Mouse (Mus musculus) testis, postnatal 14 days (tissue): ENCODE data around the gene Gpr135.
"Not testable (repeated sequence)": the region's sequence is repeated elsewhere in the genome, so short reads cannot be mapped to it uniquely, and the experiment has no call there.

ENCODE experiments used
- DNase-seq: peaks from one replicate; pipeline ENCODE4 v3.0.0; 2021; ENCODE audit warnings: low spot score

Gpr135 gene

DNA sequence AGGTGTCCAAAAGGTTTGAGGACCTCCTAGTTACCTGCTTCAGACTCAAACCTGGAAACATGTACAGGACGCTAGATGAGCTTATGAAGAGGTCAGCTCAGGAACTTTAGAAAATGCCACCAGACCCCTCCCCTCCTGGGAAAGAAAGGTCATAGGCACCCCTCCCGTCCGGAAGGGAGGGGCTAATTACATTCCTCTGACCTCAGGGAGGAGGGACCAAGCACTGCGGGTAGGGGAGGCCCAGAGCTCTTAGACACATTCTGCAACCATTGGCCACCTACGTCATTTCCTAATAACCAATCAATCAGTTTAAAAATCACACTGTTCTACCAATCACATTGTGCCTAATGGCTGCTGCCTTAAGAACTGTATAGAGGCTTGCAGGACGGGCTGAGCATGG is 18.4 kb downstream of the Gpr135 start:
- no peak for DNase-seq

DNA sequence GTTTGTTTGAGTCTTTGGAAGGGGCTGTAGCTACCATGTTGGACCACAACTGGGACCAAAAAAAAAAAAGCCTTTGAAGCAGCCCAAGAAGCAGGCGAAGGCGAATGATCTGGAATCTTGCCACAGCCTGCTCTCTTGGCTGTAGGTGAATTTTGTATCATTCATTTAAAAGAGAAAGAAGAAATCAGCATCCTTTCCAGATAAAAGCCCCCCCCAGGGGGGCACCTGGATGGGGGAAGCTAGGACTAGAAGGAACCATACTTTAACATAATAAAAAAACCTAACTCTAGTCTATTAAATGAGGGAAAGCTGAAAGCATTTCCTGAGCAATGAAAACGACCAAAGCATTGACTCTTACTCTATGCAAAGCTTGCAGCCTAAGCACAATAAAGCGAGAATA is 20.1 kb downstream of the Gpr135 start:
- DNase-seq: no peak

DNA sequence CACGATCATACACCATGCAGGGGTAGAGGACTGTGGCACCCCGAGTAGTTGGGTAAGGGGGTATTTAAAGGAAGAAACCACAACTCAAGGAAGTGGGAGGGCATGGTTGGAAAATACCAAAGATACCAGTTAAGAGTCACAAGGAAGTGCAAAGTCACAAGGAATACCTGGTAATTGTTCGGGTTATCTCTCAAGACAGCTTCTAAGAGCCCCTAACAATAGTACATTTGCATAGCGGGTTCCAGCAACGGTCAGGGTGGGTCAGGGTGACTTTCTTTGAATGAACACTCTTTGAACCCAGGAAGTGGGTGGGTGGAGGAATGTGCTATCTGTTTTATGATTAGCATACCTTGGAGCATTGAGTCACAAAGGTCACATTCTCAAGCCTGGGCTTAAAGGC is 20.8 kb downstream of the Gpr135 start:
- not testable (repeated sequence) for DNase-seq

DNA sequence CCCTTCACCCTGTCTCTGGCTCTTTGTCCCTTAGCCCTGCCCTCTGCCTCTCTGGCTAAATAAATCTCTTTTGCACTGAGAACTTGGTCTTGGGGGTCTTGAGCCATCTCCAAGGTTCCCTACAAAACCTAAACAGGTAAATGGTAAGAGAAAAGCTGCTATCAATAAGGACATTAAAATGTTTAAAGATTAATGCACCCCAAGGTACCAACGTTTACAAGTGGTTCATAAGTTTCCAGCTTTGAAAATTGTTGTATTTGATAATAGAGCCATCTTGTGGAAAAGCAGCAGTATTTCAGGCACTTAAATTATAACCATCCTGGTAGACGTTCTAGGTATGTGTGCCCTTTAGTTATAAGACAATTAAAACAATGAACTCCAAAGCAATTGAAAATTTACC is 23.4 kb downstream of the Gpr135 start:
- no peak for DNase-seq

DNA sequence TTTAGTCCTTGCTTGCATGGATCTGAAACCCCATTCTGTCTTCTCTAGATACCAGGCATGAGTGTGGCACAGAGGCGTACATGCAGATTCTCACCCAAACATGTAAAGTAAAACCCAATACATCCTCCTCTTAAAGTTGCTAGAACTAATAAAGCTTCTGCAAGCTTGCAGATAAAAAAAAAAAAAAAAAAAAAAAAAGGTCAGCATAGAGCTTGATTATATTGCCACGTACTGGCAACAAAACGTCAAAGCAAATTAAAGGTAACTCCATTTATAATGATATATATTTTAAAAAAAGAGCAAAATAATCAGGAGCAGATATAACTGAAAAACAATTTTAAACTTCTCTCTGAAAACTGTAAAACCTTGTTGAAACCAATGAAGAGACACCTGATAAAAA is 29.7 kb downstream of the Gpr135 start:
- DNase-seq: no peak

DNA sequence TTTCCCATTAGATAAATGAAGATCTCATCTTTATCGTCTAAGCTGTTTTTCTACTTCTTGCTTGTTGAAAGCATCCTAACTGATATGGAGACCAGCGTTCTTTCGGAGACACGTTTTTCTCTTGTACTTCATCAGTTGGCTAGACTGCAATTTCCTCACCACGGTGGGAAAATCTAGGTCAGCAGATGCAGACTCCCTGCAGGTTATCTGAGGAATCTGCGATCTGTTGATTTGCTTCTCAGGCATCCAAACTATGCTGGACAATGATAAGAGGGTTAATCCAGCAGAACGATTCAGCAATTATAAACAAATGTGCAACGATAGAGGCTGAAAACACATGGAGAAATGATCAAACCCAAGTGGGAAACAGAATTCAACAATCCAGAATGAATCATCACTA is 31.4 kb downstream of the Gpr135 start:
- no peak for DNase-seq

DNA sequence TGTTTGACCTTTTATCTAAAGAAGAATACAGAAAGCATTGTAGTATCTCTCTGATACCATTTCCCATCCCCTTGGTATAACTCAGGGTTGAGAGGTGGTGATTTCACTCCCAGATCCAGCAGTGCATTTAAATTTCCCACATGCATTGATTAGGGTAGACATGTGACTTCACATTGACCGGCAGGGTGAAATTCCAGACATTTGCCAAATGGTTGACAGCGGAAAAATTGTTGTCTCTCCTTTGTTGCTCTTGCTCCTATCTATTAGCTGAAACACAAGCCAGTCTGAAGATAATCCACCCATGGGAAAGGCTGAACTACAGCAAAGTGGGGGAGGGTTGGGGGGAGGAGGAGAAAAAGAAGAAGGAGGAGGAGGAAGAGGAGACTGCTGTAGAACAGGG is 32.1 kb downstream of the Gpr135 start:
- no peak for DNase-seq

DNA sequence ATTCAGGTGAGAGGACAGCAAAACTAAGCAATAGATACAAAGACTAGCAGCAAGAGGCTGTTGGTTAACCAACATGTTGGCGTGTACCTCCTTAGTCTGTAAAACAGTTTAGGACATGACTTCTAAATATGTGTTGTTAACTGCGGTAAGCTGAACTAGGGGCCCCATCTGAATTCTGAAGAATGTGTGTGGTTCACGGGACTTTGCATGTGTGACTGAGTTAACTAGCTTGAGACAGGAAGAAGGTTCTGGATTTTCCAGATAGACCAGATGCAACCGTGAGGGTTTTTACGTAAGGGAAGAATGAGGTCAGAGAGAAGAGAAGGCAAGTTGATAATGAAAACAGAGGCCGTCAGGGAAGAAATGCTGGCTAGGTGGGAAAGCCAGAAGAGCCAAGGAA is 33.9 kb downstream of the Gpr135 start:
- no peak for DNase-seq

DNA sequence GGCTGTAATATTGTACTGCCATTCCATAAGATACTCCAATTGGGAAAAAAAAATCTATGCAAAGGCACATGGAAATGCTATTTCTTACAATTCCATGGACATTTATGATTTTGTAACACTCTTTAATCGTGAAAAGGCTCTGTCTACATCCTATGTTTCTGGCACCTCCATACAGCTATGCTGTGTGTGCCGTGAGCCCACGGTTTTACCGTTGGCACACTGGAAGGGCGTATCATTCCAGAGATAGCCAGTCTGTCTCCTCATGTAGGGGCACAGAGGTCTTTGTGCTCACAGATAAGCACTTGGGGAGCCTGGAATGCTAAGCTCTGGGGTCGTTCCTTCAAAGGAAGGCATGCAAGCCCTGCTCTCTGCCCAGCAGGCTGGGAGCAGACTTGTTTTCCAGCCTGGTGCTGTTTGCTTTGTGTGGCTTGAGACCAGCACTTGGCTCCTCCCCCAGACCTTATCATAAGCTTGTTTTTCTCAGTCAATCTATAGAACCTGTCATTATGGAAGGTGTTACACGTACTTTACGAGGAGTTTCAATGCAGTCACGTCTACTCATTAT is 34.7 kb downstream of the Gpr135 start:
- DNase-seq: no peak

DNA sequence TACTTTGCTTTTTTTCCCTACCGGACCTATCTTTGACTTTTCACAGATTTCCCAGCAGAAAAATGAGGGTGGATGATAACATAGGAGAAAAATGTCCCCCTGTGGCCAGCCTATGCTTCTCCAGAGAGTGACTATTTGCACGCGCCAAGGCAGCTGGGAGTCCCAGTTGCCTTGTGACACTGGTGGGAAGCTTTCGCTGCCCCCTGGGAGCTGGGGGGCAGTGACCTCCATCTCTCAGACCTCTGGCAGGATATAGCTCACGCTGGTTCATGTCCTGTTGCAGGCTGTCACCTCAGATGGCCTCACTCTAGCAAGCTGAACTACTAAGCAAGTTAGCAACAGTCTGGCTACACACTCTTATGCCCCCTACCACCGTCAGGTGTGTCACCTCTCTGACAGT is 39.1 kb downstream of the Gpr135 start:
- no peak for DNase-seq

DNA sequence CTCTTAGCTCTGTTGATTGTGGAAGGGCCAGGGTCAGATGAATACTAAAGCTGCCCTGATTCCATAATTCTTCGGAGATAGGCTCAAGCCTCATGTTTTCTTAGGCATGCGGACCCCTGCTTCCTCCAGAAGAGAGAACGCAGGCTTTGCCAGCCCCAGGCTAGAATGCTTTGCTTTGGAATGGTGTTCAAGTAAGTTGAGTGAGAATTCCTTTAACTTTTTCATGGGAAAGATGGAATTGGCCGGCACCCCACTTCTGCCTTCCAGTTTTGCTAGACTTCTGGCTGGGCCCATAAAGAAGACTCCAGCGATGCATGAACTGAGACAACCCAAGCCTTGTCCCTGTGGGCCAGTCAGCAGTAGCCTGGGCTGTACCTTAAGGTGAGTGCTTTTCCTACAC is 39.8 kb downstream of the Gpr135 start:
- DNase-seq: no peak

DNA sequence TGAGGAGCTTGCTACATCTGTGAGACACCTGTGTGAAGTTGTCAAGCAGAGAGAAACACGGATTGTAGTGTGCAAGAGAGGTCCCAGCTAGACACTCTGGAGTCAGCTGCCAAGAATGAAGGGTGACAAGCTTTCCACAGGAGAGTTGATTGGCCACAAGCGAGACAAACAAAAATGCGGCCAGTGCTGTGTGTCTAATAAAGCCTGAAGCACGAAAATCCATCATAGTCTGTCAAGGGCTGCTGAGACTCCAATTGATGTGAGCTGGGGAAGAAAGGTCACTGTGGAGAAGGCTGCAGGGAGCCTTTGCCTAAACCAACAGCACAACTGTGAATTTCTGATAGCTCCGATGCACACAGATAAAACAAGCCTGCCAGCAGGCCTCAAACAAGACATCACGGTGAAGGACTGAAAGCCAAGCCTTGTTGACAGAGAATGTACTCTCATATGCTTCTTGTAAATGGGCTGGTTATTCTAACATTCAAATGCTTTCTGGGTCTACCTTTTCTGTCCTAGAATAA is 45.6 kb downstream of the Gpr135 start:
- DNase-seq: no peak

DNA sequence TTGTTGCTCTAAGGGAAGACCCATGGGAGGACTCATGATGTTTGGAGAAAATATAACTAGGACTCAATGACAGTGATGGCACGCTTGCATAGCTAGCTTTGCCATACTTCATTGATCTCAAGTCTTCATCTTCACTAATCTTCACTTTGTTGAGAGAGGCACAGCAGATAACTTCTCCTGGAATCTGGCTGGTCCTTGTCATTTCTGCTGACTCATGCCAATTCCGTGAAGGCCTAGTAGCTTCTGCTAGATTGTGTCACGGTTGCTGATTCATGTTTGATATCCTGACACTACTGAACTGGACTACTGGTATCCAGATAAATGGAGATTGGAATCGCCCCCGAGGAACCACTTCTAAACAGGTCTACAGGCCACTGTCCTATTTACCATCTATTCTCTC is 47.4 kb downstream of the Gpr135 start:
- no peak for DNase-seq

DNA sequence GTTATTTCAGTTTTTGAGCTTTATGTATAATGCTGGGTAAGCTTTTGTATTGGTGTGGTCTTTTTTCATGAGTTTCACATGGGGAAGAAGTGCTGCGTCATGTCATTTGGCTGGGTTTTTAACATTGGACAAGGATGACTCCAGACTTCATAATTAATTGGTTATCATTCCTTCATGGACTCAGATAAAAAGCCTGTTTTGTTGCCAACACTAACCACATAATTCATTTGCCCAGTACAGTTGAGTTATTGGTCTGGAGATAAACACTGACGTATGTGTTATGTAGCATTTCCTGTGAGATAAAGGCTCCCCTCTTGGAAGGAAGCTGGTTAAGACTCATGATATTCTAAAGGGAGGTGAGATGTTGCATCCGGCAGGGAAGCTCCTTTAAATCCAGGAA is 48.1 kb downstream of the Gpr135 start:
- no peak for DNase-seq

DNA sequence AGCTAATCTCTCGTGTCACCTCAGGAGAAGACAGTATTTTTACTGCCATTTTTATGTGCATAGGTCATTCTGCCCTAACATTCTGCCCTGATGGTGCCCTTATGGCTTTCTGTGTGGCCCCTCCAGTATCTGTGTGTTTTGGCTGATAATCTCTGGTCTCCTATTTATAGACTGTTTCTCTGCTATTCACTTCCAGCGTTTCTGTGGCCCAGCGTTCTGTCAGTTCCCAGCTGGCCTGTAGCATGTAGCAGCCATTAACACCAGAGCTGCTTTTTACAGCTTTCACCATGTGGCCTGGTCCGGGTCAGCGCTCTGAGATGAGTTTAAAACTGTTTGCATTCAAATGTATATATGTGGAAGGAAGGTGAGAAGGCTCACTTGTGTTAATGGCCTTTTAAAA is 49.4 kb downstream of the Gpr135 start:
- DNase-seq: no peak

DNA sequence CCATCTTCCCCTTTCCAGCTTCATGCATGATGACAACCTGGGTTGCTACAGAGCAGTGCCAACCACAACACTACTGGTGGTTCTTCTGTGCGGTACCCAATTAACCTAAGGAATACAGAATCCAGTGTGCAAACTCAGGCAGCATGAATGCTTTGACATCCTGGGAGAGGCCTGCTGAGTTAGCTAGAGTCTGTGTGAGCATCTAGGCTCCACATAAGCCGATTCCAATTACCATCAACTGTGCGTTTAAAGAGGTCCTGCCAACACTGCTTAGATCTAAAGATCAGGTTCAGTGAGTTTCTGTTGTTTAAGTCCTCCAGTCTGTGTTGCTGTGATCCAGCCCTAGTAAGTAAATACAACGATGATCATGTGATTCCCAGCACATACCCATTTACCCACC is 50.6 kb downstream of the Gpr135 start:
- no peak for DNase-seq
